Mouse (Mus musculus) midbrain, postnatal 0 days (tissue): ENCODE results near the gene Abl1. TPM values are rescaled to one million over a fixed set of nuclear protein-coding genes. Genes with fewer than 3 reads are reported as not detected.
A peak's percentile ranks its signal among the peaks of the same experiment; 100 is the strongest.

Source experiments
- ATAC-seq: fragments of 200-750 bp; cut with Nextera tagmentation; 2 replicates; pipeline ENCODE4 v1.8.0; 2017; ENCODE audit warnings: moderate number of reproducible peaks, mild to moderate bottlenecking, moderate TSS enrichment, moderate library complexity; ENCODE audit not compliant: low FRiP score
- DNase-seq: peaks from one replicate; pipeline ENCODE4 v3.0.0-alpha.2; 2015; ENCODE audit warnings: low spot score
- H3K27ac ChIP-seq: fragments of 300-500 bp; sonication (generic); 2 replicates; pipeline ENCODE4 v1.5.1; 2014; ENCODE audit warnings: low read depth, mild to moderate bottlenecking, low read length, mixed read lengths
- H3K27me3 ChIP-seq: fragments of 300-500 bp; sonication (generic); 2 replicates; pipeline ENCODE4 v1.6.1; 2014; ENCODE audit warnings: low read length, control low read depth, mixed read lengths; ENCODE audit not compliant: insufficient read depth
- H3K36me3 ChIP-seq: fragments of 300-500 bp; sonication (generic); 2 replicates; pipeline ENCODE4 v1.6.1; 2014; ENCODE audit warnings: low read length, control low read depth, mixed read lengths; ENCODE audit not compliant: insufficient read depth
- H3K4me1 ChIP-seq: fragments of 300-500 bp; sonication (generic); 2 replicates; pipeline ENCODE4 v1.6.1; 2014; ENCODE audit warnings: mild to moderate bottlenecking, control low read depth, antibody characterized with exemption, low read length, mixed read lengths; ENCODE audit not compliant: insufficient read depth
- H3K4me2 ChIP-seq: fragments of 300-500 bp; sonication (generic); 2 replicates; pipeline ENCODE4 v1.6.1; 2014; ENCODE audit warnings: low read depth, mild to moderate bottlenecking, low read length, mixed read lengths; ENCODE audit not compliant: poor library complexity, severe bottlenecking
- H3K4me3 ChIP-seq: fragments of 300-500 bp; sonication (generic); 2 replicates; pipeline ENCODE4 v1.5.1; 2014; ENCODE audit warnings: low read depth, mild to moderate bottlenecking, low read length, moderate library complexity
- H3K9ac ChIP-seq: fragments of 300-500 bp; sonication (generic); replicated peaks from 2 replicates; pipeline ENCODE4 v1.6.1; 2014; ENCODE audit warnings: mild to moderate bottlenecking, low read length, moderate library complexity, mixed read lengths; ENCODE audit not compliant: poor library complexity, severe bottlenecking
- H3K9me3 ChIP-seq: fragments of 300-500 bp; sonication (generic); 2 replicates; pipeline ENCODE4 v1.6.1; 2016; ENCODE audit warnings: low read length, control low read depth
- CTCF ChIP-seq: IDR thresholded peaks from 2 replicates; pipeline ENCODE4 v1.5.1; 2016; ENCODE audit warnings: antibody characterized with exemption, mild to moderate bottlenecking
- WGBS: fragments of 180-500 bp; shearing (Covaris S2); extraction: QIAGEN DNeasy Blood & Tissue Kit; methylation state at CpG from one replicate; pipeline ENCODE4 v1.1.7; 2014; 5-methylcytosine and 5-hydroxymethylcytosine counted together
- polyA plus RNA-seq: library from polyadenylated mRNA; unstranded; fragments of >200 nt; fragmentation: Nextera tagmentation; extraction: Ambion mirVana; gene quantifications from 2 replicates; pipeline ENCODE4 v1.2.1, GENCODE M21; 2015
- total RNA-seq: library from RNA; depleted of rRNA; stranded (reverse); fragments of >200 nt; gene quantifications from 2 replicates; pipeline ENCODE4 v1.2.3, GENCODE M21; 2014

Abl1 gene
- total and polyA plus RNA-seq, 2 experiments from 2014 or later, result 13.1 to 50.1 TPM

GRCm38 (mm10) chr2:31742134-31742533 is 54.0 kb downstream of the Abl1 start:
- DNase-seq, result no peak
- no peaks in the 10 kb centered on the region for H3K9me3 ChIP-seq
- H3K4me3 ChIP-seq, result no peak overlapping the region
- no peak overlapping the region for H3K4me2 ChIP-seq
- H3K27ac ChIP-seq, result no peak overlapping the region
- no peak overlapping the region for H3K9ac ChIP-seq
- no peak for ATAC-seq
- 42% methylated on average over 7 of the region's 7 CpGs for whole genome bisulfite sequencing
- no peaks in the 10 kb centered on the region; the same call in 1 of the 2 replicates for H3K36me3 ChIP-seq
- H3K27me3 ChIP-seq, result no peaks in the 10 kb centered on the region
- no peak for TF ChIP-seq CTCF
- no peaks in the 10 kb centered on the region for H3K4me1 ChIP-seq

GRCm38 (mm10) chr2:31745741-31746243 is 57.6 kb downstream of the Abl1 start:
- Histone ChIP-seq H3K36me3 (no peaks in the 10 kb centered on the region), H3K4me1 (no peaks in the 10 kb centered on the region), H3K9me3 (no peaks in the 10 kb centered on the region), H3K4me3 (no peak overlapping the region), H3K27ac (no peak overlapping the region), H3K27me3 (no peaks in the 10 kb centered on the region), H3K9ac (no peak overlapping the region), H3K4me2 (no peak overlapping the region)
- TF ChIP-seq CTCF, result no peak
- DNase-seq, result no peak
- no peak for ATAC-seq

GRCm38 (mm10) chr2:31746835-31747234 is 58.7 kb downstream of the Abl1 start:
- Histone ChIP-seq H3K27ac (no peak overlapping the region), H3K4me2 (no peak overlapping the region), H3K4me3 (no peak overlapping the region), H3K27me3 (no peaks in the 10 kb centered on the region), H3K4me1 (no peaks in the 10 kb centered on the region), H3K9ac (no peak overlapping the region), H3K9me3 (no peaks in the 10 kb centered on the region), H3K36me3 (no peaks in the 10 kb centered on the region)
- WGBS, result 57% methylated on average over 4 of the region's 4 CpGs
- TF ChIP-seq CTCF, result no peak
- ATAC-seq, result no peak
- DNase-seq, result no peak

GRCm38 (mm10) chr2:31749046-31749709 is 61.0 kb downstream of the Abl1 start:
- Histone ChIP-seq H3K4me3 (no peak overlapping the region), H3K27ac (no peak overlapping the region), H3K4me1 (no peaks in the 10 kb centered on the region), H3K36me3 (no peaks in the 10 kb centered on the region), H3K27me3 (no peaks in the 10 kb centered on the region), H3K4me2 (0 out of 2 replicates have a peak overlapping the region, but pooled peaks have one; percentile 4), H3K9me3 (no peaks in the 10 kb centered on the region), H3K9ac (no peak overlapping the region)
- 26% methylated on average over 10 of the region's 10 CpGs for WGBS
- no peak for ATAC-seq
- no peak for DNase-seq
- no peak for TF ChIP-seq CTCF

- no peak for DNase-seq
- H3K27ac ChIP-seq, result no peak overlapping the region
- WGBS, result 92% methylated on average over 5 of the region's 5 CpGs
- TF ChIP-seq CTCF, result no peak
- no peak overlapping the region for H3K4me3 ChIP-seq
- H3K9ac ChIP-seq, result no peak overlapping the region
- H3K9me3 ChIP-seq, result no peaks in the 10 kb centered on the region
- no peak overlapping the region for H3K4me2 ChIP-seq
- no peaks in the 10 kb centered on the region for H3K4me1 ChIP-seq
- H3K36me3 ChIP-seq, result no peaks in the 10 kb centered on the region
- H3K27me3 ChIP-seq, result no peaks in the 10 kb centered on the region
- ATAC-seq, result no peak
Observed at GRCm38 (mm10) chr2:31750133-31750532, 62.0 kb downstream of the Abl1 start.

- TF ChIP-seq CTCF, result no peak
- Histone ChIP-seq H3K36me3 (no peaks in the 10 kb centered on the region), H3K27ac (no peak overlapping the region), H3K27me3 (no peaks in the 10 kb centered on the region), H3K9me3 (no peaks in the 10 kb centered on the region), H3K4me3 (no peak overlapping the region), H3K9ac (no peak overlapping the region), H3K4me1 (peaks cover 10% of the 10 kb centered on the region), H3K4me2 (no peak overlapping the region)
- no peak for DNase-seq
- ATAC-seq, result no peak
Observed at GRCm38 (mm10) chr2:31757472-31757871, 69.3 kb downstream of the Abl1 start.
